ENCODE assay signal across 13 mouse cellular contexts in genomic region chr19:5935266-5935665, GRCm38 (mm10). TPM values are rescaled to one million over a fixed set of nuclear protein-coding genes. Genes with fewer than 3 reads are reported as not detected.
DNase-seq lines count a peak whose midpoint lies in the region; ATAC-seq and TF ChIP-seq lines count a peak whose summit lies in the region.
"Had no signal": no experiment of that assay in that cellular context is flagged by ENCODE, and none has a peak within 500 bp of the region (broad histone marks: within the 10 kb centered on the region; RNA-seq: fewer than 3 reads in every experiment).

No protein-coding gene starts in this region.

- H3K79me2 ChIP-seq in myocyte (ENCODE audit: control insufficient read depth, insufficient read depth): no peaks in the 10 kb centered on the region

- peak; percentile 54 for DNase-seq in kidney, adult 2 months
- no peak for DNase-seq in kidney, adult 9 months
- DNase-seq in left cerebral cortex, postnatal 36 days (ENCODE audit: low spot score in 2 of 2): no peak
- DNase-seq in layer of hippocampus, postnatal 36 days: no peak
- DNase-seq in right cerebral cortex, postnatal 10 days (ENCODE audit: low spot score in 2 of 2): no peak
- DNase-seq: thymus, postnatal 36 days had no signal

- peaks cover 23% of the 10 kb centered on the region for H3K4me1 ChIP-seq in kidney, adult 2 months (ENCODE audit: control insufficient read depth, insufficient read depth, low read length)
- peaks cover 40% of the 10 kb centered on the region for H3K4me1 ChIP-seq in embryonic facial prominence, embryonic 15.5 days
- peaks cover 38% of the 10 kb centered on the region for H3K4me1 ChIP-seq in intestine, embryonic 15.5 days (replicated peaks)

- TF ChIP-seq POLR2A in kidney, adult 2 months (IDR thresholded peaks at IDR 0.05; ENCODE audit: low read depth, low read length): no peak
- peak; percentile 70 for TF ChIP-seq POLR2A in myocyte (IDR thresholded peaks at IDR 0.05; ENCODE audit: insufficient read length, low read depth)

- no peaks in the 10 kb centered on the region for H3K9me3 ChIP-seq in embryonic facial prominence, embryonic 15.5 days (replicated peaks)
- H3K9me3 ChIP-seq in intestine, embryonic 15.5 days: no peaks in the 10 kb centered on the region

- no peak overlapping the region for H3K4me2 ChIP-seq in embryonic facial prominence, embryonic 15.5 days (replicated peaks)
- H3K4me2 ChIP-seq in intestine, embryonic 15.5 days (replicated peaks): 0 out of 2 replicates have a peak overlapping the region, but pooled peaks have one; percentile 15
- peak overlapping the region; percentile 52 for H3K4me2 ChIP-seq in myocyte (ENCODE audit: low read depth)

- no peaks in the 10 kb centered on the region for H3K27me3 ChIP-seq in kidney, adult 2 months (replicated peaks; ENCODE audit: control insufficient read depth, insufficient read depth, low read length)
- no peaks in the 10 kb centered on the region for H3K27me3 ChIP-seq in embryonic facial prominence, embryonic 15.5 days
- H3K27me3 ChIP-seq in intestine, embryonic 15.5 days (replicated peaks): no peaks in the 10 kb centered on the region
- no peaks in the 10 kb centered on the region for H3K27me3 ChIP-seq in myocyte (ENCODE audit: control insufficient read depth, insufficient read depth, insufficient read length)
- H3K27me3 ChIP-seq: CH12.LX had no signal

- intact Hi-C loops in left cerebral cortex, postnatal 36 days (cut with DNase I): no loop called here

- no peak overlapping the region for H3ac ChIP-seq in myocyte (ENCODE audit: control insufficient read depth, insufficient read length)

- WGBS in kidney, adult 2 months: 20% methylated on average over 3 of the region's 3 CpGs
- 64% methylated on average over 3 of the region's 3 CpGs for WGBS in embryonic facial prominence, embryonic 15.5 days
- WGBS in intestine, embryonic 15.5 days: 13% methylated on average over 3 of the region's 3 CpGs

- no peak overlapping the region for H3K4me3 ChIP-seq in kidney, adult 2 months (ENCODE audit: insufficient read depth, low read depth, low read length)
- H3K4me3 ChIP-seq in embryonic facial prominence, embryonic 15.5 days (replicated peaks): no peak overlapping the region
- H3K4me3 ChIP-seq in intestine, embryonic 15.5 days (replicated peaks): no peak overlapping the region
- no peak overlapping the region for H3K4me3 ChIP-seq in myocyte

- peak overlapping the region; percentile 33; the same call in 1 of the 2 replicates for H3K27ac ChIP-seq in kidney, adult 2 months (ENCODE audit: insufficient read depth, low read depth, low read length)
- peak overlapping the region; percentile 25; the same call in 1 of the 2 replicates for H3K27ac ChIP-seq in embryonic facial prominence, embryonic 15.5 days (replicated peaks)
- peak overlapping the region; percentile 28; the same call in 1 of the 2 replicates for H3K27ac ChIP-seq in intestine, embryonic 15.5 days

- H3K9ac ChIP-seq in embryonic facial prominence, embryonic 15.5 days: no peak overlapping the region
- no peak overlapping the region for H3K9ac ChIP-seq in intestine, embryonic 15.5 days

- ATAC-seq in embryonic facial prominence, embryonic 15.5 days (ENCODE audit: insufficient number of reproducible peaks, low FRiP score, low TSS enrichment, low read depth): peak; percentile 80
- peak; percentile 88 for ATAC-seq in intestine, embryonic 15.5 days
- ATAC-seq: midbrain, embryonic 16.5 days had no signal

- TF ChIP-seq CTCF in kidney, adult 2 months (conservative IDR thresholded peaks at IDR 0.05; ENCODE audit: insufficient read depth, insufficient read length, low read depth, low read length): no peak

- no peaks in the 10 kb centered on the region for H3K36me3 ChIP-seq in kidney, adult 2 months (ENCODE audit: control insufficient read depth, insufficient read depth, low read length)
- no peaks in the 10 kb centered on the region for H3K36me3 ChIP-seq in embryonic facial prominence, embryonic 15.5 days
- no peaks in the 10 kb centered on the region for H3K36me3 ChIP-seq in intestine, embryonic 15.5 days
- H3K36me3 ChIP-seq in myocyte (ENCODE audit: control insufficient read depth, insufficient read depth): no peaks in the 10 kb centered on the region

TF ChIP-seq in myocyte, 11 proteins besides CTCF, POLR2A, EP300 and RAD21:
- peak; percentile 69 to 96 (median 94) for TF ChIP-seq MYOD1 (IDR thresholded peaks at IDR 0.05; ENCODE audit: control insufficient read depth in 1 of 3, insufficient read length in 2 of 3, low read depth in 2 of 3)
- peak; percentile 92 for TF ChIP-seq TCF12 (IDR thresholded peaks at IDR 0.05; ENCODE audit: insufficient read depth, poor library complexity, severe bottlenecking)
- no peak for TF ChIP-seq SRF (IDR thresholded peaks at IDR 0.05; ENCODE audit: control insufficient read depth, insufficient read length, low read depth)
- peak; percentile 86 for TF ChIP-seq TCF3 (IDR thresholded peaks at IDR 0.05; ENCODE audit: insufficient read length, low read depth)
- peak; percentile 84 to 99 (median 97) for TF ChIP-seq MYOG (IDR thresholded peaks at IDR 0.05; ENCODE audit: control insufficient read depth in 1 of 3, insufficient read depth in 1 of 3, insufficient read length in 2 of 3, low read depth in 2 of 3)
- TF ChIP-seq MAX (IDR thresholded peaks at IDR 0.05; ENCODE audit: low read depth): no peak
- peak; percentile 23 for TF ChIP-seq POLR2AphosphoS2 (IDR thresholded peaks at IDR 0.05; ENCODE audit: insufficient read length, low read depth)
- TF ChIP-seq E2F4 (IDR thresholded peaks at IDR 0.05; ENCODE audit: insufficient read depth): no peak

RNA-seq across cellular contexts. Expression of gene Cdc42ep2, which starts 10.7 kb away (rescaled TPM):
- 12.0 and 12.2 TPM in 2 replicates for polyA plus RNA-seq in kidney, adult 2 months (2012; rRNA removed)
- polyA plus RNA-seq in embryonic facial prominence, embryonic 15.5 days (2015; fragmentation: Nextera tagmentation; extraction: Ambion mirVana): 11.0 TPM in 2 replicates
- polyA plus RNA-seq in intestine, embryonic 15.5 days (2015; fragmentation: Nextera tagmentation; extraction: Ambion mirVana): 11.9 and 12.4 TPM in 2 replicates
- polyA plus RNA-seq in myocyte (2012; fragmentation: generic; extraction: Trizol): 16.2 TPM
- 1 to 10 TPM; 5.5 to 8.3 TPM for total RNA-seq in left cerebral cortex, postnatal 36 days (2021)
- total RNA-seq in layer of hippocampus, postnatal 36 days (2021): 1 to 10 TPM; 4.4 to 5.5 TPM
- total RNA-seq: hematopoietic stem cell, adult 5-6 weeks had no signal

RNA-seq across cellular contexts. Expression of gene Dpf2, which starts 22.5 kb away (rescaled TPM):
- 71.5 and 79.7 TPM in 2 replicates for polyA plus RNA-seq in kidney, adult 2 months (2012; rRNA removed)
- 144 and 167 TPM in 2 replicates for polyA plus RNA-seq in embryonic facial prominence, embryonic 15.5 days (2015; fragmentation: Nextera tagmentation; extraction: Ambion mirVana)
- 109 and 118 TPM in 2 replicates for polyA plus RNA-seq in intestine, embryonic 15.5 days (2015; fragmentation: Nextera tagmentation; extraction: Ambion mirVana)
- polyA plus RNA-seq in myocyte (2012; fragmentation: generic; extraction: Trizol): 78.5 TPM
- 10 to 100 TPM; 77.5 to 96.5 TPM for total RNA-seq in left cerebral cortex, postnatal 36 days (2021)
- total RNA-seq in layer of hippocampus, postnatal 36 days (2021): 100 to 1,000 TPM in 1 of 2 experiments, 10 to 100 TPM in 1; 92.0 to 108 TPM

RNA-seq across cellular contexts. Expression of gene Pola2, which starts 28.7 kb away (rescaled TPM):
- 24.9 and 26.2 TPM in 2 replicates for polyA plus RNA-seq in kidney, adult 2 months (2012; rRNA removed)
- polyA plus RNA-seq in embryonic facial prominence, embryonic 15.5 days (2015; fragmentation: Nextera tagmentation; extraction: Ambion mirVana): 59.6 and 65.4 TPM in 2 replicates
- 64.0 and 65.8 TPM in 2 replicates for polyA plus RNA-seq in intestine, embryonic 15.5 days (2015; fragmentation: Nextera tagmentation; extraction: Ambion mirVana)
- polyA plus RNA-seq in myocyte (2012; fragmentation: generic; extraction: Trizol): 11.9 TPM
- total RNA-seq in left cerebral cortex, postnatal 36 days (2021): 1 to 10 TPM; 4.6 to 5.5 TPM
- 1 to 10 TPM; 5.3 to 5.5 TPM for total RNA-seq in layer of hippocampus, postnatal 36 days (2021)

RNA-seq across cellular contexts. Expression of gene Tigd3, which starts 41.3 kb away (rescaled TPM):
- polyA plus RNA-seq in kidney, adult 2 months (2012; rRNA removed): 0.52 and 0.73 TPM in 2 replicates
- 3.4 and 3.6 TPM in 2 replicates for polyA plus RNA-seq in embryonic facial prominence, embryonic 15.5 days (2015; fragmentation: Nextera tagmentation; extraction: Ambion mirVana)
- 1.9 and 2.7 TPM in 2 replicates for polyA plus RNA-seq in intestine, embryonic 15.5 days (2015; fragmentation: Nextera tagmentation; extraction: Ambion mirVana)
- 0.31 TPM for polyA plus RNA-seq in myocyte (2012; fragmentation: generic; extraction: Trizol)
- 1 to 10 TPM; 4.3 to 4.5 TPM for total RNA-seq in left cerebral cortex, postnatal 36 days (2021)
- 1 to 10 TPM; 1.9 to 2.2 TPM for total RNA-seq in layer of hippocampus, postnatal 36 days (2021)

RNA-seq across cellular contexts. Expression of gene Slc22a20, which starts 50.7 kb away (rescaled TPM):
- polyA plus RNA-seq in kidney, adult 2 months (2012; rRNA removed): not detected in 2 replicates
- not detected in 2 replicates for polyA plus RNA-seq in embryonic facial prominence, embryonic 15.5 days (2015; fragmentation: Nextera tagmentation; extraction: Ambion mirVana)
- not detected in 2 replicates for polyA plus RNA-seq in intestine, embryonic 15.5 days (2015; fragmentation: Nextera tagmentation; extraction: Ambion mirVana)
- not detected for polyA plus RNA-seq in myocyte (2012; fragmentation: generic; extraction: Trizol)
- not detected for total RNA-seq in left cerebral cortex, postnatal 36 days (2021)
- total RNA-seq in layer of hippocampus, postnatal 36 days (2021): not detected
- total RNA-seq: CH12.LX; hematopoietic stem cell, adult 5-6 weeks had no signal
- polyA plus RNA-seq: brain, embryonic 14.5 days; midbrain, embryonic 16.5 days had no signal
